Mouse (Mus musculus) adrenal gland, postnatal 36 days (tissue): ENCODE measurements around the gene Marveld2. TPM values are rescaled to one million over a fixed set of nuclear protein-coding genes. Genes with fewer than 3 reads are reported as not detected.

Source experiments
- DNase-seq, 2 experiments: peaks; one replicate each; pipeline ENCODE4 v3.0.0; 2021; ENCODE audit warnings: mixed read lengths in 1 of 2
- total RNA-seq, 2 experiments: library from RNA; stranded (reverse); gene quantifications; 2 replicates each; pipeline ENCODE4 v1.2.3; 2021

Marveld2 gene
- total RNA-seq, 2 experiments from 2014 or later = 0.56 to 0.76 TPM

DNA sequence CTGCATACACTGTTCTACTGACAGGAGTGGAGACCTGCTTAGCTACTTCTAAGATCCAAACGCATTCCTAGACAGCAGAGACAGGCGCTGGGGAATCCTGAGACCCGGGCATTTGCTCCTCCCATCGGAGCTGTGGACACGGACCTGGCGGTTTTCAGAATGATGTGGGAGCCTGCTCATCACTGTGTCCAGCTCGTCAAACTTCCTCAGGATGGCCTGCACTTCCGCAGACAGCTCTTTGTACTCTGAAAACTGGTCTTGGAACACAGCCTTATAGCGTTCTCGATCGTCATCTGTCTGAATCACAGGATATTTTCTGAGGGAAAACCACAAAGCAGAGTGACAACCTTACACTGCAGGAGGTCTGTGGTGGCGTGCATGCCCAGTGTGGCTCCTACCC, 16.5 kb downstream of the Marveld2 start:
- DNase-seq = no peak

DNA sequence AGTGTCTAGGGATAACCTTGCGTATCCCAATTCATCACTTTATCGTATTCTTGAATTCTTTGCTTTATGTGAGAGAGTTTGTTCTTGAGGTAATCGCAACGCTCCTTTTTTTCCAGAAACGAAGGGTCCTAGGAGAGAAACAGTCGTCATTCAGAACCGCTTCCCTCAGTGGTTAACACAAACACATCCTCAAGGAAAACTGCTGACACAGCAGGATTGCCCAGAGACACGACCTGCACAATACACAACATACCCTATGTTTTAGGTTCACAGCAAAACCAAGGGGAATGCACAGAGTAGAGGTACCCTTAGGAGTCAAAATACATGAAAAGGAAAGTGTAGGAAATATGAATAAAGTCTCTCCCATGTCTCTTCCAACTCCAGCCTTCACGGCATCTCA, 19.5 kb downstream of the Marveld2 start:
- DNase-seq = no peak

GRCm38 (mm10) chr13:100595552-100595885, 21.3 kb downstream of the Marveld2 start:
- DNase-seq = no peak

DNA sequence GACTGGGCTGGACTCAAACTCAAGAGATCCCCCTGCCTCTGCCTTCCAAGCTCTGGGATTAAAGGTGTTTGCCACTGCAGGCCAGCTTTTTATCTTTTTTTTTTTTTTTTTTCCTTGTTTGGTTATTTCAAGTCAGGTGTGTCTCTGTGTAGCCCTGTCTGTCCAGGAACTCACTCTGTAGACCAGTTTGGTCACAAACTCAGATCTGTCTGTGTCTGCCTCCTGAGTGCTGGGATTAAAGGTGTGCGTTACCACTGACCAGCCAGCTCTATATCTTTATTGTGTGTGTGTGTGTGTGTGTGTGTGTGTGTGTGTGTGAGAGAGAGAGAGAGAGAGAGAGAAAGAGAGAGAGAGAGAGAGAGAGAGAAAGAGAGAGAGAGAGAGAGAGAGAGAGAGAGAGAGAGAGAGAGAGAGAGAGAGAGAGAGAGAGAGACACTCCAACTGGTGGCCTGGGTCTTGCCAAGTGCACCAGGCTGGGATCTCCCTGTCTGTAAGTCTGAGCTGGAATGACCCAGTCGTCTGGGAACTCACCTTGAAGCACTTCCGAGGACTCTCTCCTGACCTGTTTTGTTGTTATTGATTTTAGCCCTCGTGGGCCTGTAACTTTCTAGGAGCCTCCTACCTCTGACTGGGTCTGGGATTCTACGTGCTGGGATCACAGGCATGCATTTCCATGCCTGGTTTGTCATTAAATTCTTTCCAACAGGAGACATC, 21.8 kb downstream of the Marveld2 start:
- no peak for DNase-seq

DNA sequence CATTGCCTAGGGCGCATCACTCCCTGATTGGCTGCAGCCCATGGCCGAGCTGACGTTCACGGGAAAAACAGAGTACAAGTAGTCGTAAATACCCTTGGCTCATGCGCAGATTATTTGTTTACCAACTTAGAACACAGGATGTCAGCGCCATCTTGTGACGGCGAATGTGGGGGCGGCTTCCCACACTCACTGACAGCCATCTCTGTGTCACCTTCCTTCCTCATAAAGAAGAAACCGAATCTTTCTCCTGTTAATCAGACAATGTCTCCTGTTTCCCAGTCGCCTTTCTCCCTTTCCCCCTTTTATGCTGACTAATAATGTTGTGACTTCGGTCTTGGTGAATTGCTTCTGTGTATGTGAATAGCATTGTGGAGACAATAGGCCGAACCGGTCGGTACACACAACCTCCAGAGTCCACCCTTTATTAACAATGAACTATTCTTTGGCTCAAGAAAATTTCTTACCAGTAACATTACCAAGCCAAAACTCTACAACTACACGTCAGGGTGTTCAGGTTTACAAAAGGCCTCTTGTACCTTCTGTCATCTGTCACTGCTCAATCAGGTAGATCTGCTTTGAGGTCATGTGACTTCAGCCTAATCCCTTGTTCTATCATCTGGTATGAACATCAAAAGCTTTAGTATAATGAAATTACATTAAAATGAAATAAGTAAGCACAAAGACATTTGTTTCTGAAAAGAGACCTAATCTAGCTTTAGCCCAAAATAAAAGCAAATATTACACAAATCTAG, 22.6 kb downstream of the Marveld2 start:
- peak; percentile 8 to 24 for DNase-seq

- DNase-seq = no peak
Measured at GRCm38 (mm10) chr13:100588646-100589045, 28.1 kb downstream of the Marveld2 start.

DNA sequence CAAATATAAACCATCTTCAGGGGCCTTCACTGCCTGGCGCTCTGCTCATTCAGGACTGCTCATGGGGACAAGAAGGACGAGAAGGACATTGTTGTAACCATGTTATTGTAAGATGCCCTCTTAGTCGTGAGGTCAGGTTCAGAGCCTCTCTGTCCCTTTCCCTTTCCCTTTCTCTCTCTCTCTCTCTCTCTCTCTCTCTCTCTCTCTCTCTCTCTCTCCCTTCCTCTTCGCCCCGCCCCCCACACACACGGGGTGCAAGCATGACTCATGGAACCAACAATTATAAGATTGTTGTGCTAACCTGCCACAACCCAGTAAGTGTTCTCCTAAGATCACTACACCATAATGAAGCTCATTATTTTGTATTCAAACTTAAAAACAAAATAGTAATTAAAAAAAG, 34.6 kb downstream of the Marveld2 start:
- no peak for DNase-seq

DNA sequence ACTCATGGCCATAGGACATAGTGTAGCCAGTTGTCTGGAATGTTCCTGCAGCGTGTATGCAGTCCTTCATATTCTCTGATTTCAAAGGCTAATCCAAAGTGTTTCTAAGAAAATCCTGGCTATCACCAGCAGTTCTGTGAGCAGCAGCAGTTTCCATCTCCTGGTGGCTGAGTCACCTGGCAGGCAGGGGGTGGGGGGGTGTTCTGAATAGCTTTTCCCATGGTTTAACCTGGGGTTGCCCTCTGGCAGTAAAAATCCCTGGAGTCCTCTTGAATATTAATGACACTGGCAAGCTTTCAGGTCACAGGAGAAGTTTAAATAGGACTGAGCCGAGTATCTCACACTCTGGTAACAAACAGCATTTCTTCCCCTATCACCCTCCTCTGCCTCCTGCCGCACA, 35.1 kb downstream of the Marveld2 start:
- peak; percentile 25 to 28 for DNase-seq

- DNase-seq = no peak
Measured at GRCm38 (mm10) chr13:100579951-100580350, 36.8 kb downstream of the Marveld2 start.

GRCm38 (mm10) chr13:100579220-100579619, 37.6 kb downstream of the Marveld2 start:
- DNase-seq = peak in 1 of 2 experiments; percentile 10

GRCm38 (mm10) chr13:100575950-100576349, 40.8 kb downstream of the Marveld2 start:
- no peak for DNase-seq

DNA sequence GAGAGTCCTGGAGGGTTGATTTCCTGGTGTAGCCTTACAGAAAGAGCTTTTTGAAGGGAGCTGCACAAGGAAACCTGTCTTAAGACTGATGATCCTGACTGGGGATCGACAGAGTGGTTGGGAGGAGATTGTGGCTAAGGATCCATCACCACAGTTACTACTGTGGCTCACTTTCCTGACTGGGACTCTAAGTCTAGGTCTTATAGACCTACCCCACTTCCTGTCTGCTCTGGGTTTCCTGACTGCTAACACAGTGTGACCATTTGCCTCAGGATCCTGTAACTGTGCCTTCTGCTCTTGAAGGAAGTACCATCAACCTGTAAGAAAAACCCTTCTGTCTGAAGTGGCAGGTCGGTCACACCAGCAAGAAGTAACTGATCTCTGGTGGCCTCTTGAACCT, 46.1 kb downstream of the Marveld2 start:
- DNase-seq = no peak

DNA sequence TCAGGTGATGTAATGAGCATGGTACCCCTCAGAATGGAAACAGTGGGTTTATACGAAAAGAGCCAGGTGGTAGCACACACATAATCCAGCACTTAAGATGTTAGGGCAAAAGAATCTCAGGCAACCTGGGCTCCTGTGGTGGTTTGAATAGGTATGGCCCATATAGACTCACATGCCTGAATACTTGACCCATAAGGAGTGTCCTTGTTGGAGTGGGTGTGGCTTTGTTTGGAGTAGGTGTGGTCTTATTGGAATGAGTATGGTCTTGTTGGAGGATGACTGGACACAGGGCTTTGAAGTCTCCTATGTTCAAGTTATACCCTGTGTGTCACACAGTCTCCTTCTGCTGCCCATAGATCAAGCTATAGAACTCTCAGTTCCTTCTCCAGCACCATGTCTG, 48.4 kb downstream of the Marveld2 start:
- DNase-seq = no peak

GRCm38 (mm10) chr13:100559449-100559848, 57.3 kb downstream of the Marveld2 start:
- no peak for DNase-seq

DNA sequence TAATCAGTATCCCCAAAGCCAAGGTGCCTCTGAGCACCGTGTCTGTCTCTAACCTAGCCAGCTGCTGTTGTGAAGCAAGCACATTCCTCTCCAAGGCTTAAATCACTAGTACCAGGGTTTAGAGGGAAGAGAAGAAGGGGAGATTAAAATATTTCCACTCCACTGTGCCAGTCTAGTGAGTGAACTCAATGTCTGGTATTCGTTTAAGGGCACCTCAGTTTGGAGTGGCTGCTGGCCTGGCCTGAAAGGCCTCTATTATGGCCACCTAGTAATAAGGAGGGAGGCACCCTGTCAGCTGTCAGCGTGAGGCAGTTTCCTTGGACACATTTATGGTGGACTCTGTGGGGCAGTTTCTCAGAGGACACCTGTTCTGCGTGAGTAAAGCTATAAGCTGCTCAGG, 59.8 kb downstream of the Marveld2 start:
- DNase-seq = no peak

GRCm38 (mm10) chr13:100553042-100553437, 63.7 kb downstream of the Marveld2 start:
- DNase-seq = peak; percentile 14 to 40

- DNase-seq = peak; percentile 62 to 71
Measured at GRCm38 (mm10) chr13:100552369-100553041, 64.3 kb downstream of the Marveld2 start, which contains the start of gene Ocln. Ocln (minus strand) TSS chr13:100552718.

DNA sequence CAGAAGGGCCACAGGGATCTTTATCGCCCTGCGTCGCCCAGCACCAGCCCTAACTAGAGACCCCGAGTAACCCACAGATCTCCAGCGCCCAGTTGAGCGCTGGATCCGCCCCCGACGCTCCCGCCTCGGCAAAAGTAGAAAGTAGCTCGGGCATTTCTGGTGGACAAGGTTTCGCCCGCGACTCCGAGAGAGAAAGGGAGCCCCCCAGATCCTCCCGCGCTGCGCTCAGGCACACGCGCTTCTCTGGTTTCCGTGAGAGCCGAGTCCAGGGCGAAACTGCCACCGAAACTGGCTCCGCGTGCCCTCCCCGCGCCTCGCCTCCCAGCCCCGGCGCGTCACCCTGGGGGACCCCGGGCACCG, 64.8 kb downstream of the Marveld2 start:
- no peak for DNase-seq

GRCm38 (mm10) chr13:100551371-100552008, 65.3 kb downstream of the Marveld2 start:
- DNase-seq = peak; percentile 18 to 32

GRCm38 (mm10) chr13:100547269-100547668, 69.5 kb downstream of the Marveld2 start:
- DNase-seq = no peak
